Mouse (Mus musculus) olfactory bulb, adult 2 months (tissue): ENCODE measurements around the gene Tspear.

Experiments used
- CTCF ChIP-seq: fragments of 200-500 bp; IDR thresholded peaks from 2 replicates; pipeline ENCODE4 v1.5.1; 2012; ENCODE audit warnings: low read depth, mild to moderate bottlenecking, low read length, moderate library complexity; ENCODE audit not compliant: insufficient read depth
- POLR2A ChIP-seq: fragments of 200-500 bp; IDR thresholded peaks from 2 replicates; pipeline ENCODE4 v1.6.1; 2012; ENCODE audit warnings: mild to moderate bottlenecking, low read depth, low read length, moderate library complexity; ENCODE audit not compliant: insufficient read depth

DNA sequence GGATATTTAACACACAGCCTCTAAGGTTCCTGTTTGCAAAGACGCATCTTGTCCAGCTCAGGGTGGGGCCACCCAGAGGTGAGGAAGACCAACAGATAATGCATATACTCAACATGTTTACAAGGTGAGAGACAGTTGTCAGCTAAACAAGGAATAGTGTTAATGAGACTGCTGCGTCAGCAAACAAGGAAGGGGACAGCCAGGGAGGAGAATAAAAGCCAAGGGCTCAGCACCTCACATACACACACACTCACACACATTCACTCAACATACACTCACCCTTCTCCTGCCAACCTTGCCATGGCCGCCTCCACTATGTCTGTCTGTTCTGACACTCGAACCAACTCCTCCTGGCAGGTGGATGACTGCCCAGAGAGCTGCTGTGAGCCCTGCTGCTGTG lies 128.0 kb downstream of the Tspear start, which contains the start of gene Gm2696:
- TF ChIP-seq CTCF (no peak), POLR2A (no peak)
